Mouse (Mus musculus) embryonic facial prominence, embryonic 14.5 days (tissue): Measurements from ENCODE around the gene Ttc21b. TPM values are rescaled to one million over a fixed set of nuclear protein-coding genes. Genes with fewer than 3 reads are reported as not detected.
"Not testable (repeated sequence)": the region's sequence is repeated elsewhere in the genome, so short reads cannot be mapped to it uniquely, and the experiment has no call there.

Experiments used
- ATAC-seq: fragments of 200-750 bp; cut with Nextera tagmentation; 2 replicates; pipeline ENCODE4 v1.8.0; 2017; ENCODE audit warnings: low read depth, moderate number of reproducible peaks, moderate TSS enrichment
- DNase-seq: peaks from one replicate; pipeline ENCODE4 v3.0.0-alpha.2; 2015; ENCODE audit warnings: low spot score
- H3K27ac ChIP-seq: fragments of 300-500 bp; sonication (generic); replicated peaks from 2 replicates; pipeline ENCODE4 v1.5.1; 2014; ENCODE audit warnings: low read depth, mild to moderate bottlenecking, low read length, moderate library complexity
- H3K27me3 ChIP-seq: fragments of 300-500 bp; sonication (generic); replicated peaks from 2 replicates; pipeline ENCODE4 v1.6.1; 2014; ENCODE audit warnings: low read length; ENCODE audit not compliant: control insufficient read depth, insufficient read depth
- H3K36me3 ChIP-seq: fragments of 300-500 bp; sonication (generic); 2 replicates; pipeline ENCODE4 v1.6.1; 2014; ENCODE audit warnings: low read length, mixed read lengths; ENCODE audit not compliant: control insufficient read depth, insufficient read depth
- H3K4me1 ChIP-seq: fragments of 300-500 bp; sonication (generic); 2 replicates; pipeline ENCODE4 v1.6.1; 2014; ENCODE audit warnings: antibody characterized with exemption, low read length; ENCODE audit not compliant: control insufficient read depth, insufficient read depth
- H3K4me2 ChIP-seq: fragments of 300-500 bp; sonication (generic); 2 replicates; pipeline ENCODE4 v1.6.1; 2014; ENCODE audit warnings: low read depth, mild to moderate bottlenecking, low read length, moderate library complexity, mixed read lengths
- H3K4me3 ChIP-seq: fragments of 300-500 bp; sonication (generic); 2 replicates; pipeline ENCODE4 v1.5.1; 2014; ENCODE audit warnings: low read depth, mild to moderate bottlenecking, low read length
- H3K9ac ChIP-seq: fragments of 300-500 bp; sonication (generic); 2 replicates; pipeline ENCODE4 v1.6.1; 2014; ENCODE audit warnings: low read depth, mild to moderate bottlenecking, low read length, moderate library complexity, mixed read lengths
- H3K9me3 ChIP-seq: fragments of 300-500 bp; sonication (generic); 2 replicates; pipeline ENCODE4 v1.6.1; 2016; ENCODE audit warnings: low read length; ENCODE audit not compliant: control insufficient read depth
- WGBS: fragments of 180-500 bp; shearing (Covaris S2); extraction: QIAGEN DNeasy Blood & Tissue Kit; methylation state at CpG from one replicate; pipeline ENCODE4 v1.1.7; 2014; 5-methylcytosine and 5-hydroxymethylcytosine counted together
- polyA plus RNA-seq: library from polyadenylated mRNA; unstranded; fragments of >200 nt; fragmentation: Nextera tagmentation; extraction: Ambion mirVana; gene quantifications from 2 replicates; pipeline ENCODE4 v1.2.1, GENCODE M21; 2014

Ttc21b gene
- polyA plus RNA-seq, 1 experiment from 2014 or later, result 11.7 TPM

DNA sequence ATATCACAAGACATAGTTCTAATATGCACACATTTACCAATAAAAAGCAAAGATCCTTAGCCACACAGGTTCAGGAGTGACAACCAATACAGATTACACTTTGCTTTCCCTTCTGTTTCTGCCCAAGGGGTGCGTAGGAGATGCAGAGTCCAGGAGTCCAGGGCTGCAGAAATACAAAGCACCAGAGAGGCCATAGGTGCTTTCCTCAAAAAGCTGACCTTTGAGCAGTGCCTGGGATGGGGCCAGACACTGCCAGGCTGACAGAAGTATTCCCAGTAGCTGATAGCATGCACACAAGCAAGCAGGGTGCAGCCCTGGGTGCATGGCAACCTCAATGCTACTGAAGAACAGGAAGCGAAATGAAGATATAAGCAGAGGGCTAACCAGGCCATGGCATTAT, 52.2 kb downstream of the Ttc21b start:
- H3K36me3 ChIP-seq, result peaks cover 46% of the 10 kb centered on the region
- no peaks in the 10 kb centered on the region for H3K4me1 ChIP-seq
- 95% methylated on average over 2 of the region's 2 CpGs for WGBS

GRCm38 (mm10) chr2:66200195-66200594, 56.2 kb downstream of the Ttc21b start:
- no peaks in the 10 kb centered on the region for H3K27me3 ChIP-seq
- no peak overlapping the region for H3K27ac ChIP-seq
- no peaks in the 10 kb centered on the region for H3K9me3 ChIP-seq
- no peak overlapping the region for H3K4me2 ChIP-seq
- DNase-seq, result no peak
- peaks cover 24% of the 10 kb centered on the region for H3K36me3 ChIP-seq
- WGBS, result 23% methylated on average over 3 of the region's 3 CpGs
- ATAC-seq, result no peak
- no peak overlapping the region for H3K4me3 ChIP-seq
- no peak overlapping the region for H3K9ac ChIP-seq
- no peaks in the 10 kb centered on the region for H3K4me1 ChIP-seq

More for the DNA sequence above, 52.2 kb downstream of the Ttc21b start:
- no peaks in the 10 kb centered on the region for H3K9me3 ChIP-seq
- ATAC-seq, result no peak
- H3K4me2 ChIP-seq, result no peak overlapping the region
- no peak overlapping the region for H3K27ac ChIP-seq
- H3K27me3 ChIP-seq, result no peaks in the 10 kb centered on the region
- H3K9ac ChIP-seq, result no peak overlapping the region
- H3K4me3 ChIP-seq, result no peak overlapping the region
- no peak for DNase-seq

GRCm38 (mm10) chr2:66191691-66192100, 64.7 kb downstream of the Ttc21b start:
- Histone ChIP-seq H3K36me3 (peaks cover 13% of the 10 kb centered on the region; the same call in 1 of the 2 replicates), H3K9ac (no peak overlapping the region), H3K4me2 (peak overlapping the region; percentile 32), H3K27ac (no peak overlapping the region), H3K9me3 (no peaks in the 10 kb centered on the region), H3K4me3 (no peak overlapping the region), H3K4me1 (no peaks in the 10 kb centered on the region), H3K27me3 (no peaks in the 10 kb centered on the region)
- ATAC-seq, result peak; percentile 44; the same call in 1 of the 2 replicates
- DNase-seq, result peak; percentile 82
- WGBS, result 51% methylated on average over 13 of the region's 13 CpGs

GRCm38 (mm10) chr2:66190157-66190556, 66.3 kb downstream of the Ttc21b start:
- Histone ChIP-seq H3K4me2 (no peak overlapping the region), H3K4me3 (no peak overlapping the region), H3K27ac (no peak overlapping the region), H3K36me3 (0 out of 2 replicates have a peak, but pooled peaks cover 7% of the 10 kb centered on the region), H3K9me3 (no peaks in the 10 kb centered on the region), H3K4me1 (no peaks in the 10 kb centered on the region), H3K27me3 (no peaks in the 10 kb centered on the region), H3K9ac (no peak overlapping the region)
- ATAC-seq (no peak), DNase-seq (no peak)
- WGBS, result 95% methylated on average over 5 of the region's 5 CpGs

- H3K4me1 ChIP-seq, H3K9ac ChIP-seq, ATAC-seq, H3K27me3 ChIP-seq, H3K4me2 ChIP-seq, H3K36me3 ChIP-seq, DNase-seq, H3K4me3 ChIP-seq, H3K9me3 ChIP-seq, H3K27ac ChIP-seq: not testable (repeated sequence)
- WGBS, result 98% methylated on average over 12 of the region's 12 CpGs
These were observed 67.2 kb downstream of the Ttc21b start for GRCm38 (mm10) chr2:66189197-66189596.

DNA sequence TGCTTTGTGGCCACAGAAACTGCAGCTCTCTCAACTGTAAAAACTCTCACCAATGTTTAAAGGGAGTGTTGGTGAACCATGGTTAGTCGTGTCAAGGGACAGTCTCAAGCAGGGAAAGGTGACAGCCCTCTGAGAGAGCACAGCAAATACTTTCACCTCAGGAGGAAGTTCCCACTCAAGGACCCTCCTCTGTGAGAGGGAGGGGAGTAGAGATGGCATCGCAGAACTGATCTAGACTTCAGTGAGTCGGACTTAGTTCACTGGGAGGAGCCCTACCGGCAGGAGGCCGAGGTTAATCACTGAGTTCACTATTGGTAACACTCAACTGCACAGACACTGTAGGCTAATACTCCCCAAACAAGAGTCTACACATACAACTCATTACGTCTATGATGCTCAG, 68.9 kb downstream of the Ttc21b start:
- H3K9ac ChIP-seq, result no peak overlapping the region

DNA sequence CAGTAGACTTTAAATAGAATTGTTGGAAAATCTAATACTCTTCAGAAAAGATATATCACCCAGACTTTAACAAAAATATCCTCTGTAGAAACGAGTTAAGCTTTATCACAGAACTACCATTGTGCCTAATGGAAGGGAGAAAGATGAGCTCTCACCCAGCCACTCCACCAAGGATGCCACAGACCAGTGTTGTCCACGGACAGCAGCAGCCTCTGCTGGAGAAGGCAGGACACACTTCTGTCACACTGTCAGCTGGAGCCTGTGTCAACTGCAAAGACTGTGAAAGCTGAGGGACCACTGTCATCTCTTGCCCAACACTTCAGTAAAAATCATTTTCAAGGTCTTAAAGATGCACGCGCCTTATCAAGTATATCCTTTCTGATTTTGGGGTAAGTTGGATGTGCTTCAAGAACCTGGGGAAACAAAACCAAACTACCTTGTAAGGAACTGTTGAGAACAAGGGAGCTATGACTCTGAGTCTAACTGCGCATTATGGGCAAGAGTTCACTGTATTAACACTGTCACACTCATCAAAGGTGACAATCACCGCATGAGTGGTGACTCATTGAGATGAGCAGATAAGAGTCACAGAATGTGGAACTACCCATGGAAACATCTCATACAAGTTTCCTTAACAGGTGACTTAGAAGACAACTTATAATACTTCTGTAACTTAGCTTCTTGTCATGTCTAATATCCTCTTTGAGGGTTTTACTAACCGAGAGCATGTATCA, 71.8 kb downstream of the Ttc21b start:
- DNase-seq (peak; percentile 26), ATAC-seq (no peak)
- Histone ChIP-seq H3K9ac (no peak overlapping the region), H3K27ac (no peak overlapping the region), H3K36me3 (no peaks in the 10 kb centered on the region), H3K4me3 (no peak overlapping the region), H3K4me1 (no peaks in the 10 kb centered on the region), H3K27me3 (no peaks in the 10 kb centered on the region), H3K4me2 (no peak overlapping the region), H3K9me3 (no peaks in the 10 kb centered on the region)
- WGBS, result 79% methylated on average over 7 of the region's 7 CpGs

More for the DNA sequence above, 68.9 kb downstream of the Ttc21b start:
- ATAC-seq (no peak), DNase-seq (no peak)
- 79% methylated on average over 6 of the region's 6 CpGs for WGBS
- no peak overlapping the region for H3K4me3 ChIP-seq
- H3K9me3 ChIP-seq, result no peaks in the 10 kb centered on the region
- H3K36me3 ChIP-seq, result no peaks in the 10 kb centered on the region
- no peaks in the 10 kb centered on the region for H3K4me1 ChIP-seq
- H3K27me3 ChIP-seq, result no peaks in the 10 kb centered on the region
- H3K27ac ChIP-seq, result no peak overlapping the region
- no peak overlapping the region for H3K4me2 ChIP-seq

DNA sequence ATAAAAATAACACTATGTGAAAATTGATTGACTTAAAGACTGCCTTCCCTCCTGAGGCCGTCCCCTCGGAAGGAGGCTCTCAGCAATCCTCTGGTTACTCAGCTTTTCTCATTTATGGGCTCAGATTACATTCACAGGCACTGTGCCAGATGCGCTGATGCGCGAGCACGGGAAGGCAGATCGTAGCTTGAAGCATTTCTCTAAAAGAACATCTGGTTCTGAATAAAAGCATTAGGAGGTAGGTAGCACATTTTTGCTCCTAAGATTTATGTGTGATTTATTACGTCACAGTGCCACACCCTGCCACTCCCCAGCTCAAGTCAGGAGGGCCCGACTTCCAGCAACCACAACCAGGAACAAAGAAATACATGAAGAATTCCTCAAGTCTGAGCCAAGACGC, 76.1 kb downstream of the Ttc21b start:
- 14% methylated on average over 10 of the region's 10 CpGs for WGBS
- no peaks in the 10 kb centered on the region for H3K27me3 ChIP-seq
- no peaks in the 10 kb centered on the region for H3K36me3 ChIP-seq
- no peak overlapping the region for H3K27ac ChIP-seq
- no peak overlapping the region for H3K9ac ChIP-seq
- no peak overlapping the region for H3K4me3 ChIP-seq
- H3K9me3 ChIP-seq, result no peaks in the 10 kb centered on the region
- peak; percentile 82 for ATAC-seq
- peak overlapping the region; percentile 44 for H3K4me2 ChIP-seq
- no peaks in the 10 kb centered on the region for H3K4me1 ChIP-seq
- DNase-seq, result peak; percentile 89

- H3K27ac ChIP-seq, result no peak overlapping the region
- DNase-seq (peak; percentile 49), ATAC-seq (no peak)
- no peaks in the 10 kb centered on the region for H3K36me3 ChIP-seq
- no peaks in the 10 kb centered on the region for H3K27me3 ChIP-seq
- H3K4me2 ChIP-seq, result peak overlapping the region; percentile 44
- no peak overlapping the region for H3K4me3 ChIP-seq
- no peaks in the 10 kb centered on the region for H3K4me1 ChIP-seq
- no peak overlapping the region for H3K9ac ChIP-seq
- no peaks in the 10 kb centered on the region for H3K9me3 ChIP-seq
- WGBS, result 35% methylated on average over 10 of the region's 10 CpGs
These were observed 76.6 kb downstream of the Ttc21b start for GRCm38 (mm10) chr2:66179782-66180181.
